Mouse (Mus musculus) CH12.LX (cell line): ENCODE measurements around the gene Tmem53.

Source experiments
- CTCF ChIP-seq, 2 experiments: IDR thresholded peaks in 1 of 2; conservative IDR thresholded peaks in 1 of 2; 2 replicates each; pipeline ENCODE4 v1.5.1; 2011 to 2012; ENCODE audit warnings: low read depth in 2 of 2, low read length in 2 of 2, improper control_type of control experiment in 1 of 2, inconsistent platforms in 1 of 2, mild to moderate bottlenecking in 1 of 2, moderate library complexity in 1 of 2
- EP300 ChIP-seq: IDR thresholded peaks from 2 replicates; pipeline ENCODE4 v1.6.1; 2011; ENCODE audit warnings: low read length, improper control_type of control experiment
- MAFK ChIP-seq: IDR thresholded peaks from 2 replicates; pipeline ENCODE4 v1.6.1; 2011; ENCODE audit warnings: low read length, improper control_type of control experiment; ENCODE audit not compliant: insufficient replicate concordance
- MEF2A ChIP-seq: IDR thresholded peaks from 2 replicates; pipeline ENCODE4 v1.6.1; 2014; ENCODE audit warnings: low read depth, mild to moderate bottlenecking, inconsistent platforms, low read length, improper control_type of control experiment, borderline replicate concordance
- POLR2A ChIP-seq: IDR thresholded peaks from 2 replicates; pipeline ENCODE4 v1.6.1; 2011; ENCODE audit warnings: low read depth, mild to moderate bottlenecking, improper control_type of control experiment, low read length
- TBP ChIP-seq: conservative IDR thresholded peaks from 2 replicates; pipeline ENCODE4 v1.6.1; 2011; ENCODE audit warnings: low read depth, low read length, improper control_type of control experiment
- USF2 ChIP-seq: conservative IDR thresholded peaks from 2 replicates; pipeline ENCODE4 v1.6.1; 2011; ENCODE audit warnings: low read depth, low read length, improper control_type of control experiment

GRCm38 (mm10) chr4:117302027-117302806, 50.5 kb downstream of the Tmem53 start:
- TF ChIP-seq MAFK (no peak), TBP (no peak), EP300 (no peak), POLR2A (no peak), CTCF (conservative IDR thresholded peaks at IDR 0.05 in 1 of 2, IDR thresholded peaks at IDR 0.05 in 1 of 2; ENCODE audit: low read depth in 2 of 2, low read length in 2 of 2) (no peak), MEF2A (no peak), USF2 (no peak)
